Mouse (Mus musculus): Measurements from ENCODE around the gene Dmkn.
"Not testable (repeated sequence)": the region's sequence is repeated elsewhere in the genome, so short reads cannot be mapped to it uniquely, and the experiment has no call there.

The Dmkn gene

GRCm38 (mm10) chr7:30763456-30763855 is at the start of gene Dmkn:
TSS of gene Dmkn (plus strand) at chr7:30763756.
- no peak for DNase-seq

GRCm38 (mm10) chr7:30717006-30717715 is 46.4 kb upstream of the Dmkn start:
- peak; percentile 73 to 75 for DNase-seq

- DNase-seq, result no peak
Observed at GRCm38 (mm10) chr7:30717716-30718046, 45.9 kb upstream of the Dmkn start.

GRCm38 (mm10) chr7:30719669-30720068 is 43.9 kb upstream of the Dmkn start:
- DNase-seq, result no peak

GRCm38 (mm10) chr7:30721286-30721685 is 42.3 kb upstream of the Dmkn start:
- no peak for DNase-seq

GRCm38 (mm10) chr7:30723274-30723953 is 40.1 kb upstream of the Dmkn start:
- no peak for DNase-seq

- DNase-seq, result no peak
Observed at GRCm38 (mm10) chr7:30728214-30728613, 35.3 kb upstream of the Dmkn start.

- DNase-seq, result peak in 1 of 2 experiments; percentile 17
Observed at GRCm38 (mm10) chr7:30728739-30729395, 34.7 kb upstream of the Dmkn start.

GRCm38 (mm10) chr7:30729396-30730063 is 34.0 kb upstream of the Dmkn start, which contains the start of gene Tmem147:
TSS of gene Tmem147 (minus strand) at chr7:30729540.
- DNase-seq, result peak; percentile 94 to 95

GRCm38 (mm10) chr7:30730064-30730722 is 33.4 kb upstream of the Dmkn start:
- DNase-seq, result not testable (repeated sequence)

GRCm38 (mm10) chr7:30736211-30736610 is 27.3 kb upstream of the Dmkn start:
- no peak for DNase-seq

GRCm38 (mm10) chr7:30742570-30742969 is 21.0 kb upstream of the Dmkn start:
- not testable (repeated sequence) for DNase-seq

- DNase-seq, result not testable (repeated sequence)
Observed at GRCm38 (mm10) chr7:30743617-30744016, 19.9 kb upstream of the Dmkn start, which contains the start of gene Gapdhs. TSS of gene Gapdhs (minus strand) at chr7:30743681.

GRCm38 (mm10) chr7:30744022-30744598 is 19.4 kb upstream of the Dmkn start:
- DNase-seq, result peak; percentile 77 to 86

GRCm38 (mm10) chr7:30747525-30748204 is 15.9 kb upstream of the Dmkn start:
- DNase-seq, result no peak

GRCm38 (mm10) chr7:30749824-30750606 is 13.5 kb upstream of the Dmkn start:
- DNase-seq, result peak in 1 of 2 experiments; percentile 22

GRCm38 (mm10) chr7:30751086-30751669 is 12.4 kb upstream of the Dmkn start, which contains the start of gene Sbsn:
TSS of gene Sbsn (plus strand) at chr7:30751471.
- DNase-seq, result no peak

GRCm38 (mm10) chr7:30757001-30757400 is 6.6 kb upstream of the Dmkn start:
- DNase-seq, result no peak

GRCm38 (mm10) chr7:30758853-30759252 is 4.7 kb upstream of the Dmkn start:
- no peak for DNase-seq

GRCm38 (mm10) chr7:30761769-30762352 is 1.7 kb upstream of the Dmkn start:
- DNase-seq, result no peak
